Mouse (Mus musculus) myocyte (in vitro differentiated cells): ENCODE measurements around the gene Gm572.

Source experiments
- MAX ChIP-seq: IDR thresholded peaks from one replicate; pipeline ENCODE4 v1.6.1; 2011; ENCODE audit warnings: low read depth, mild to moderate bottlenecking, control low read depth
- POLR2A ChIP-seq: IDR thresholded peaks from one replicate; pipeline ENCODE4 v1.6.1; 2011; ENCODE audit warnings: low read depth, mild to moderate bottlenecking, control low read depth, moderate library complexity; ENCODE audit not compliant: insufficient read length
- REST ChIP-seq: IDR thresholded peaks from one replicate; pipeline ENCODE4 v1.6.1; 2011; ENCODE audit warnings: mild to moderate bottlenecking, control low read depth, moderate library complexity; ENCODE audit not compliant: insufficient read depth, insufficient read length
- SRF ChIP-seq: IDR thresholded peaks from one replicate; pipeline ENCODE4 v1.6.1; 2011; ENCODE audit warnings: low read depth; ENCODE audit not compliant: control insufficient read depth, insufficient read length
- TCF12 ChIP-seq: IDR thresholded peaks from one replicate; pipeline ENCODE4 v1.6.1; 2011; ENCODE audit warnings: mild to moderate bottlenecking, control low read depth; ENCODE audit not compliant: poor library complexity, insufficient read depth, severe bottlenecking
- TCF3 ChIP-seq: IDR thresholded peaks from one replicate; pipeline ENCODE4 v1.6.1; 2011; ENCODE audit warnings: low read depth, control low read depth; ENCODE audit not compliant: insufficient read length
- USF1 ChIP-seq: IDR thresholded peaks from one replicate; pipeline ENCODE4 v1.6.1; 2011; ENCODE audit warnings: low read depth, mild to moderate bottlenecking, control low read depth, moderate library complexity

DNA sequence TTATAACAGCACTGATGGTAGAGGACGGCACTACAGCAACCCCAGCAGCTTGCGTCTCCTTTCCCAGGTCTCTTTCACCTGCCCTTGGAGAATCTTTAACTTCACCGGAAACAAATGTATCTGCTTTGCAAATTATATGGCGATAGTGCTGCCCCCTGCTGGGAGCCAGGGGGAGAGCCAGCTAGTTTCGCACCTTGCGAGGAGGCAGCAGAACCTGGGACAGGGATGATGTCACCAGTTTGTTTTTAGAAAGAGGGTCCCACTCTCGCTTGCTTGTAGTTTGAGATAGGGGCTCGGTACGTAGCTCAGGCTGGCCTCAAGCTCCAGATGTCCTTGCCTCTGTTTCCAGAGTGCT is 1.0 kb downstream of the Gm572 start:
- no peak for TF ChIP-seq POLR2A
- no peak for TF ChIP-seq USF1
- TF ChIP-seq REST, result no peak
- TF ChIP-seq TCF12, result no peak
- TF ChIP-seq MAX, result no peak
- no peak for TF ChIP-seq SRF
- no peak for TF ChIP-seq TCF3
